Mouse (Mus musculus) gastrocnemius, postnatal 14 days (tissue): ENCODE measurements around the gene Gpbp1. TPM values are rescaled to one million over a fixed set of nuclear protein-coding genes. Genes with fewer than 3 reads are reported as not detected.

Experiments used
- DNase-seq: peaks from one replicate; pipeline ENCODE4 v3.0.0; 2021; ENCODE audit warnings: mixed read lengths
- intact Hi-C: fragments of 180-260 bp; cut with DNase I; formaldehyde crosslinking; loops from one replicate; pipeline ENCODE4 v1.15.1; 2025; ENCODE audit warnings: low total_unique reads
- total RNA-seq, 2 experiments: library from RNA; stranded (reverse); gene quantifications; 2 replicates each; pipeline ENCODE4 v1.2.3; 2021

Gene Gpbp1
- total RNA-seq, 2 experiments from 2014 or later, result 40.8 to 41.1 TPM

DNA sequence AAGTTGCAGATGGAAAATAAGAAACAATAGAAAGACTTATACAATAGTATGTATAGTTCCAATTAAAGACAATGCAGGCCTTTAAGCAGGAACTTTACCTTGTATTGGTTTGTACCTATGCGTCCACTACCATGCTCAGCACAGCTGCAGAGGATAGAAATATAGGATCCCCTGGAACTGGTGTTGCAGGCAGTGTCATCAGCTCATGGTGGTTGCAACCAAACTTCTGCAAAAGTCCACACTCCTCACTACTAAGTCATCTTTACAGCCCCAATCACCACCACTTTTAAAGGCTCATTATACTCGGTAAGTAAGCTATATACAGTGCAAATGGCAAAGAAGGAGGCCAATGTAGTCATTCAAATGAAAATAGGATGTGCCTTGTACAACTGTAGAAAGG is 12.2 kb downstream of the Gpbp1 start:
- no peak for DNase-seq
- intact Hi-C loops, result no loop called here

DNA sequence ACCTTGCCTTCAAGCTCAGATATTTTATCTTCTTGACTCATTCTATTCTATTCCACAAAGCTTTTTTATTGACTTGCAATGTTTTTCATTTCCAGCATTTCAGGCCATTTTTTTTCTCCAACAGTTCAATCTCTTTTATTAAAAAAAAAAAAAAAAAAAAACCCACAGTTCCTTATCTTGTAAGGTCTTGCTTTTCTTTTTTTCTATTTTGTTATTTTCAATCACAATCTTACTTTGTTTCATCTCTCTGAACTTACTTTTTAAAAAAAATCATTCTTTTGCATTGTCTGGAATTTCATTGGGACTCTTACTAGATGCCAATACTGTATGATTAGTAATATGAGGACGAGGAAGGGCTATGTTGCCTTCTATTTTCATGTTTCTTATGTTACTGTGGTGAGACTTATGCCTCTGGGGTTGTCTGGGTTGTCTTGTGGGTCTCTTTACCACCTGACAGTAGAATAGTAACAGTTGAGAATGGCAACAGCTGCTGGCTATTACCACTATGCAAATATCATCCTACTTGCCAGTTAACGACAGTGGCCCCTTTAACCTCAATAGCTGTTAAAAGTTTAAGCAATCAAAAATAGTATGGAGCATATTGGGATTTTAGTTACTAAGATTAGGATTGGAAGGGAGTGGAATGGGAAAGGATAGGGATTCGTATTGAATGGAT is 19.2 kb downstream of the Gpbp1 start:
- intact Hi-C loops, result no loop called here
- DNase-seq, result no peak

DNA sequence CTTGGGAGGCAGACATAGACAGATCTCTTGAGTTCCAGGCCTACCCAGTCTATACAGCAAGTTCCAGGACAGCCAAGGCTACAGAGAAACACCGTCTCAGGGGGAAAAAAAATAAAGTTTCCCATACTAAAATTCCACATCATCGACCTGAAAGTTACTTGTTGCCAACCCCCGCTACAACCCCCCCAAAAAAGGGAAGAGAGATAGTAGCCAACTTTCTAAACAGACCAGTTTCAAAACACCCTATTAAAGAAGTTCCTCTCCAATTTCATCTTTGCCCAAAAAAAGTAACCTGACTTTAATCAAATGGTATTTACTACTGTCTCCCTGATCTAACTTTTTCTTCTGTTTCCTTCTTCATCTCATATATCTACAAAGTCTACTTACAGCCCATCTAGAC is 22.6 kb downstream of the Gpbp1 start:
- DNase-seq, result no peak
- intact Hi-C loops, result no loop called here

DNA sequence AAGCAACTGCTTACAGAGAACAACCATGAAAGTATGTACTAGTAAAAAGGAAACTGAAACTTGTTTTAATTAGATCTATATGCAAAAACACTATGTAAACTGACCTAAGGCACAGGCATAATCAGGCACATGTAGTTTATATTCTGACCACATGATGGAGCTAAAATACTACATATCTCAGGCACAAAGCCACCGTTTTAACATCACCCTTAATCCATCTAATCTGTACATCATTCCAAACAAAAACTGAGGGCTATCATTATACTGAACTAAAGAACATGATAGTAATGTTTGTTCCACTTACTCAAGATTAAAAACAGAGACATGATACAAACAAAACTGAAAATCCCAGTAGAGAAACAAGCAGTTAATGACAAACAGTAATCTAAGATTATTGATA is 28.5 kb downstream of the Gpbp1 start:
- intact Hi-C loops, result no loop called here
- no peak for DNase-seq

DNA sequence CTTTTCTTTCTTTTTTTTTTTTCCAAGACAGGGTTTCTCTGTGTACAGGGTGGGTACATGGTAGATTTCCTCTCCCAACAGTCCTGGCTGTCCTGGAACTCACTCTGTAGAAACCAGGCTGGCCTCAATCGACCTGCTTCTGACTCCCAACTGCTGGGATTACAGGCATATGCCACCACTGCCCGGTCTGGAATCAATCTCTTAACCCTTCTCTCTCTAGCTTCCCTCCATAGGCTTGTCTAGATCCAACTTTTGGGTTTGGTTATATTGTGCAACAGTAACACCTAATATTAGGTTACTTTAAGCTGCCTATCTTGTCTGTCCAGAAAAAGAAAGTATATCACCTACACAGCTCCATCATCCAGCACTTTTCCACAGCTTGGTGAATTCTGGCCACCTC is 33.1 kb downstream of the Gpbp1 start:
- DNase-seq, result no peak
- intact Hi-C loops, result no loop called here

DNA sequence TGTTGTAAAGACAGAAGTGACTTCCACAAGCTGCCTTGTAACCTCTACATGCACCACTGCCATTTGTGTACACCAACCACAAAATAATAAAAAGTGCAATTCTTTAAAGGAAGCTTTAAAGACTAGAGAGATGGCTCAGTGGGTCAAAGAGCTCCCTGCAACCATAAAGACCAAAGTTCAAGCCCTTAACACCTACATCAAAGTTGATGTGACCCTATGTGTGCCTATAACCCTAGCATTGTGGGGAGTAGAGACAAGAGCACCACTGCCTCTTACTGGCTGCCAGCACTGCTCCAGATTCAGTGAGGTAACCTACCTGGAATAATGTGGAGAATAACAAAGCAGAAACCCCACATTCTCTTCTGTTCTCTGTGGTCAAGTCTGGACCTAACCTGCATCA is 45.6 kb downstream of the Gpbp1 start:
- DNase-seq, result no peak
- intact Hi-C loops, result no loop called here

DNA sequence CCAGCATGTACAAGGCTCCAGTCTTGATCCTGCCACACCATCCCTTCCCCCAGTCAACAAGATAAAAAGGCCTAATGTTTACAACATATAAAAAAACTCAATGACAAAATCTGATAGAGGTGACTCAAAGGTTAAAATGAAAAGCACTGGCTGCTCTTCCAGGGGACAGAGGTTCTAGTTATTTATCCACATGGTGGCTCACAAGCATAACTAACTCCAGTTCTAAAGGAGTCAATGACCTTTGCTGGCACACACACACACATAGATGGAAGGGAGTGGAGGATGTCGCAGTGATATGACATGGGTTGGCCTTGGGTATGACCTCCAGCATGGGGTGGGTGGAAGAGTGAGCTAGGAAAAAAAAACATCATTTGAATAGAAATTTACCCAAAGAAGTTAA is 58.7 kb downstream of the Gpbp1 start:
- no peak for DNase-seq
- intact Hi-C loops, result no loop called here

DNA sequence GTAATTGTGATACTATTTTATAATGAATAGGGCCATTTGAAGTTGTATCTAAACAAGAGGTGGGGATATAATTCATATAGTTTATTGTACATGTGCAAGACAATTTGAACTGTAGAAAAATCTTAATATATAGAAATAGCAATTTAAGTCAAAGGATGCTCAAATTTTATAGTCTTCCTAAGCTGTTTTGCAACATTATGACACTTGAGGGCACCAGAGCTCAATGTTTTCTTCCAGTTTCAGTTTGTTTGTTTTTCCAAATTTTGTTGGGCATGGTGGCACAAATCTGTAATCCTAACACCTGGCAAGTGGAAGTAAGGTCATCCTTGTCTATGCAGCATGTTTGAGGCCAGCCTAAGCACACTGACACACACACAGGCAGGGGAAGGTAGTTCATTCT is 68.6 kb downstream of the Gpbp1 start:
- intact Hi-C loops, result no loop called here

DNA sequence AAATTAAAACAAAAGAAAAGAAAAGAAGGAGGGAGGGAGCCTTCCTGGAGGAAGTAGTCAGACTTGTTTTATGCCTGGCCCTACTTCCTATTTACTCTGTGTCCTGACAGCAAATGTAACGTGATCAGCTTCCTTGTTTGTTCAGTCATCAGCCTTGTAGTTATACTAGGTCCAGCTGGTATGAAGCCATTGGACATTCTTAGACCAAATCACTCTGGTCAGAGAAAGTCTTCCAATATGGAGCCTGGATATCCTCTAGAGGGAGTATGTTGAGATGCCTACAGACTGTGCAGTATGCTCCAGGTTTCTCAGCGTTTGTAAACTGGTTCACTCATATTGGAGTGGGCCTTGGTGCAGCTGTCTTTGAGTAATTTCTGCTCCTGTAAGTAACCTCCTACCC is 71.8 kb downstream of the Gpbp1 start:
- intact Hi-C loops, result no loop called here
- DNase-seq, result no peak

More for the DNA sequence above, 68.6 kb downstream of the Gpbp1 start:
- DNase-seq, result no peak

DNA sequence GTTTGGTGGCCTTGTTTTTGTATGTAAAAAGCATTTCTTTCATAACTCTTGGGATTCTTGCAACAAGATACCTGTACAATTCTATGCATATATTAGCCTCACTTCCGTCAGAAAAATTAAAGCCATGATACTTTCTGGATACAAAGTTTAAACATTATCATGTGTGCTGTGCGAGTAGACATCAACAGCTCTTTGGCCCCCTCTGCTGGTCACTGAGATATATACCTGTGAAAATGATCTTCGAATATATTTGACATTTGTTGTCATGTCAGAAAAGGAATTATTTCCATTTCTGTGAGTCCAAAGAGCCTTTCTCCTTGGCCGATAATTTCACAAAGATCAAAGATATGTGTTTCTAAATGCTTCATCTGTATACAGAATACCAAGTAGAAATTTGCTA is 76.8 kb downstream of the Gpbp1 start:
- peak; percentile 41 for DNase-seq
- intact Hi-C loops, result no loop called here

DNA sequence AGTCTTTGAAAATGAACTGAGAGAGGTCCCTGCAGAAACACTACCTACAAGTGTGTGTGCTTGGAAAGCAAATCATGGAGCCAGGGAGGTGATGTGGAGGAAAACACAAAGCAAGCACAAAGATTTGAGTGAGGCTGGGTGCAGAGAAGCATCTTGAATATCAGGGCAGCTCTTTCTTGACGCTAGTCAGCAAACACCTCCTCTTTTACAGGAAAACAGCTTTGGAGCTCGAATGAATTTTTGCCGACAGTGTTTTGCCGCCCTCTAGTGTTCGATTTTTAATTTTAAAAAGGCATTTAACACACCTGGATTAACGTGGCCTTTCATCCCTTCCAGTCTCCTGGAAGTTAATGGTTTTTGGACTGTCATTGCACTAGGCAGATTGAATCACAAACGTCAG is 79.1 kb downstream of the Gpbp1 start:
- intact Hi-C loops, result loop anchor here (2.0 kb wide), 1 partner anchor 1028 kb away; no protein-coding TSS in a partner anchor
- DNase-seq, result no peak

DNA sequence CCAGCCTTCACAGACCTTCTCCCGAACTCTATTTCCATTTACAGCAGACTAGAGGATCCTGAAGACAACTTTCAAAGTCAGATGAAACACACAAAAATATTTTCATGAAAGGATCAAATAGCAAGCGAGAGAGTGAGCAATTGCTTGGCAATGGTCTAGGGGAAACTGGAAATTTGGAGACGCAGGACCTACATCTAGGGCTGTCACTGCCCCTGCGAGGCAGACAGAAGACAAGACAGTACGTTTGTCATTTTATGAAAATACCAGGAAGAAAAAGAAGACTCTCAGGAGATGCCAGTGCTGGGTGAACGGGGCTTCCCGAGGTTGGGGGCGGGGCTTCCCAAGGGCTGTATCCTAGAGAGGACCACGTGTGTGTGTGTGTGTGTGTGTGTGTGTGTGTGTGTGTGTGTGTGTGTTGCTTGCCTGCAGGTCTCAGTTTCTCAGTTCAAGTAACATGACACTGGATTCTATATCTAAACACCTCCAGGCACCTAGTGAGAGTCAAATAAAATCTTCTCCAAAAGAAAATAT is 83.0 kb downstream of the Gpbp1 start:
- intact Hi-C loops, result loop anchor here (10.0 kb wide), 1 partner anchor 442 kb away; no protein-coding TSS in a partner anchor
- no peak for DNase-seq

DNA sequence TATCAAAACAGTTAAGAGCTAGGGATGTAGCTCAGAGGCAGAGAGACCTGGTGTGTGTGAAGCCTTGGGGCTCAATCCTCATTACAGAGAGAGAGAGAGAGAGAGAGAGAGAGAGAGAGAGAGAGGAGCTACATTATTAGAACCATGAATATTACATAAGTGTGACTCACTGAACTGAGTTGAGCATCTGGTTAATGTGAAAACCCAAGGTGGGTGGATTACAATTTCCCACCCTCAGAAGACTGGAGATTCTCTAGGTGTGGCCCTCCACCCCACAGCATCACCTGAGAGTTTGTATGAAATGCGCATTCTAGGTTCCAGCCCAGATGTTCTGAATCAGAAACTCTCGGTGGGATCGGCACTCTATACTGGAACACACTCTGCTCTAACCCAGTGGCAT is 84.0 kb downstream of the Gpbp1 start:
- intact Hi-C loops, result loop anchor here (10.0 kb wide), 1 partner anchor 441 kb away; no protein-coding TSS in a partner anchor
- DNase-seq, result no peak

DNA sequence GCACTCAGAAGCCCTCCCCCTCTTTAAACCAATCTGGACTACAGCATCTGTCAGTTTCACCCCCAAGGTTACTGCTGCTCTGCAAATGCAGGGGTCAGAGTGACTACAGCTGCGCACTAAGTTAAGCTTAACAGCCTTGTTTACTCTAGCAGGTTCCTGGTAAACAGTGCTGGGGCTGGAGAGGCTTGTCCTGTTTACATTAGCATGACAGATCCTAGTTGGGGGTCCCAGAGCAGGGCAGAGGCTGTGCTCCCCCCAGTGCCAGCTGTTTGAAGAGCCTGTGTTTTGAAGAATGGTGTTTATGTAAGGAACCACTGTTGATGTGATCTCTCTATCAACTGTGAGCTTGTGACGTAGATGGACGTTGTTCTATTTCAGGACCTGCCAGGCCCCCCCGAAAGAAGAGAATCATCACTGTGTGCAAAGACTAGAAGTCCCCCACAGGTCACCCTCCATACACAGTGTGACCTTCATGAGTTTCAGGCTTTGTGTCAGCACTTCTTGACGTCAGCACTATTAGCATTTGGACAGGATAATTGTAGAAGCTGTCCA is 92.2 kb downstream of the Gpbp1 start:
- DNase-seq, result no peak
- intact Hi-C loops, result no loop called here

DNA sequence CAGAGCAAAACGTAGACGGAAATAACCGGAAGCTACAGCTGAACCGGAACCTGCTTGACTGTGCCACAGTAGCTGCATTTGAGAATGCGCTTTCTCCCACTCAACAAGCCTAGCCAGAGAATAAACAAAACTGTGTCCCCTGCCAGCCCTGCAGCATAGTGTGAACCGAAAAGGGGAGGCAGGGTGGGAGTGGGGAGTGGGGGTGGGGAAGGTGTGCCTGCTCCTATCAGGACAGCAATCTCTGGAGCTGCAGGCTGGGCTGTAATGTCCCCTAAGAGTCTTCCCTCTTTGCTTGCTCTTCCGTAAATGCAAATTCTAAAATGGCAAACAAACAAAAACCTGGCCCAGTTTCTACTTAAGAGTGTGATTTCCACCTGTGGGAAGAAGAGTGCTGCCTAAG is 92.8 kb downstream of the Gpbp1 start:
- intact Hi-C loops, result no loop called here
- DNase-seq, result no peak

DNA sequence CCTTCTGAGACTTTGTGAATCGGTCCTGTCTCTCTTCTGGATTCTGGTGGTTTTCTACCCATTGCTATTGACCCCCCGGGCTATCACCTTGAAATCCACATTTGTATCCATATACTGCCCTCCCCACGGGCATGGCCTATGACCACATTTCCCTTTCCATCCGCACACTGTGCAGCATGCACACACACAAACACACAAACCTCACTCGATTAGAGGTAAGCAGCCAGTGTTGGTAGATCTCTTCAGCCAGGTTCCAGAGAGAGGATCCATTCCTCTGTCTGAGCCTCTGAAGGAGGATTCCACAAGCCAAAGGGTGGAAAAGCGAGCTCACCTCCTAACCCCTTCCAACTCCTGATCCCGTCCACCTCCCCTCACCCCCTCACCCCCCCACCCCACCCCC is 94.4 kb downstream of the Gpbp1 start:
- no peak for DNase-seq
- intact Hi-C loops, result no loop called here

DNA sequence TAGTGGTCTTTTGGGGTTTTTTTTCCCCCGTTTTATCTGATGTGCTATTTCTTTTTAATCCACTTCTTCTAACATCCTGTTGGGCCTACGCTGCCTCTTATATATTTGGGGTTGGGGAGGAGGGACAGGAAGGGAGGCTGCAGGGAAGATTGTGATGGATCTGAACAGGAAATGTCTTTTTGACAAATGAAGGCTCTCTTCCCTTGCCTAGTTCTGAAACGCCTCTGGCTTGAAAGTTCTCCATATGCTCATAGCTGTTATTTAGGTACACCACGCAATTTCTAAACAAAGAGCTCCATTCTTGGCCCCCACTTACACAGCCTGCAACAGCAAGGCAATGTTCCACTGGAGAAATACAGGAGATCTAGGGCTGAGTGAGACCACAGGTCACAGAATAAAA is 95.0 kb downstream of the Gpbp1 start:
- no peak for DNase-seq
- intact Hi-C loops, result no loop called here

DNA sequence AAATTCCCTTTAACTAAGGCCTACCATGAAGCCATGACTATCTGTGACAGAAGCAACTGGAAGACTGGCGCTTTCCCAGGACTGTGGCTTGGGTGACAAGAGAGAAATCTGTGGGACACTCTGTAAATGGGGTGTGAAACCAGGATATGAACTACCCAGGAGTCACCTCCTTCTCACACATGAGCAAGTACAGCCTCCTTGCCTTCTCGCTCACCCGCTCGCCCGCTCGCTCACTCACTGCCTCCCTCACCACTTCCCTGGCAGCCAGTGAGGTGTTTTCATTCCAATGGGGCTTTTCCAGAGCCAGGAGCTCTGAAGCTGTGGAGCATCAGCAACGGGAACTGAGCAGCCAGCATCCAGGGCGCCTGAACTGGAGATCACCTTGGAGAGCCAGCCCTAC is 95.6 kb downstream of the Gpbp1 start:
- DNase-seq, result no peak
- intact Hi-C loops, result no loop called here

DNA sequence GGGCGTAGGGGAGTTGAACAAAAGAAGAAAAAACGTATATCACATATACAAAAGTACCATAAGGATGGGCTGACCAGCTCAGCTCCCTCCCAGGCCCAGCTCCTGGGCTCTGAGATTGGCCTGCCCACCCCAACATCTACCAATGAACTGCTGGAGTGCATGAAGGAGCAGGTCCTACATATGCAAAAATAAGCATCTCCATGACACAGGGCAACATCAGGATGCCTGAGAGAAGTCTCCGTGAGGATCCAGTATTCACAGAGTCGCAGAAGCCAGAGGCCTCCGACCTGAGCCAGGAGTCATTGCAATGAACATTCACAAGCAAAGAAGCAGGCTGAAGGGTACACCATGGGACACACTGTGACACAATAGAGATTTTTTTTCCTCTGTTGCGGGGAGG is 96.5 kb downstream of the Gpbp1 start:
- DNase-seq, result no peak
- intact Hi-C loops, result no loop called here

DNA sequence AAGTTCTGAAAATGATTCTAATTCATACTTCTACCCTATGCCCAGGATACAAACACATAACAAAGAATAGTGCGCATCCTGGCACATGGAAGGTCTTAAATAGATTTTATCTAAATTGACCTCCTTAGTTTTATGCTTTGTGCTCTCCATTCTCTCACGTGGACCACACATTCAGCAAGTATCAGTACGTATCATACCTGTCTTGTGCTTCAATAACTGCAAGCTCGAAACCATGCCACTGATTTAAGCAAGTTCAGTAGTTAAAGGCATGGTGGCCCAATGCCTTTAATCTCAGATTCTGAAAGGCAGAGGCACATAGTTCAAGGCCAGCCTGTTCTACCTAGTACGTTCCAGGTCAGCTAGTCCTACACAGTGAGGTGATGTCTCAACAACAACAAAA is 98.5 kb downstream of the Gpbp1 start:
- DNase-seq, result no peak
- intact Hi-C loops, result no loop called here

DNA sequence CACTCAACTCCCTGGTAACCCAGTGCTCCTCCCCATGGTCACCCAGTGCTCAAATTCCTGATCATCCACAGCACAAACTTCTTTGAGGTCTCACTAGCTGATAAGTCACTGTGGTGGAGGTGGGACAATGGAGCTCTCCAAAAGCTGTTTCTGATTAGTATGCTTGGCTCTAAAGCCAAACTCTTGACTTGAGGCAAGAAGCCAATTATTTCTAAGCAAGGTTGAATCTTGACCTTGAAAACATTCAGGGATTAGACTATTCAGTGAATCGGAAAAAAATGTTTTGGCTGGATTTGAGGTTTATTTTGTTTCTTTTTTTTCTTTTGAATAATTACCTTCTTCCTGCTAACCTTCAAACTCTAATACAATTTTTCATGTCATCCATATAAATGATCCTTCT is 98.9 kb downstream of the Gpbp1 start:
- intact Hi-C loops, result no loop called here
- no peak for DNase-seq
